Mouse (Mus musculus) olfactory bulb, adult 2 months (tissue): ENCODE measurements around the gene Fshr.

ENCODE experiments used
- CTCF ChIP-seq: fragments of 200-500 bp; IDR thresholded peaks from 2 replicates; pipeline ENCODE4 v1.5.1; 2012; ENCODE audit warnings: low read depth, mild to moderate bottlenecking, low read length, moderate library complexity; ENCODE audit not compliant: insufficient read depth
- POLR2A ChIP-seq: fragments of 200-500 bp; IDR thresholded peaks from 2 replicates; pipeline ENCODE4 v1.6.1; 2012; ENCODE audit warnings: mild to moderate bottlenecking, low read depth, low read length, moderate library complexity; ENCODE audit not compliant: insufficient read depth

- TF ChIP-seq CTCF, result no peak
- no peak for TF ChIP-seq POLR2A
Observed at GRCm38 (mm10) chr17:89064327-89065095, 136.0 kb downstream of the Fshr start.
